In genomic region chr9:69397760-69398452, GRCm38 (mm10) we compare ENCODE assay signal across 7 mouse cellular contexts. TPM values are rescaled to one million over a fixed set of nuclear protein-coding genes. Genes with fewer than 3 reads are reported as not detected.
DNase-seq lines count a peak whose midpoint lies in the region; ATAC-seq lines count a peak whose summit lies in the region.

TSS of gene Ice2 (plus strand) at chr9:69397906.

- peak within 1 kb of the TSS; percentile 70 for H3K4me3 ChIP-seq in limb, embryonic 10.5 days
- peak within 1 kb of the TSS; percentile 61 for H3K4me3 ChIP-seq in midbrain, embryonic 13.5 days (replicated peaks)

- ATAC-seq in granulocyte monocyte progenitor cell, adult 5-6 weeks (replicated peaks; ENCODE audit: poor library complexity, severe bottlenecking) = peak; percentile 86
- ATAC-seq in midbrain, embryonic 13.5 days = peak; percentile 93

- peak within 1 kb of the TSS; percentile 96 for H3K27ac ChIP-seq in limb, embryonic 10.5 days
- H3K27ac ChIP-seq in midbrain, embryonic 13.5 days = peak within 1 kb of the TSS; percentile 90

- peak within 1 kb of the TSS; percentile 80 for H3K9ac ChIP-seq in midbrain, embryonic 13.5 days (replicated peaks)

- under 1% methylated on average over 51 of the region's 53 CpGs for WGBS in limb, embryonic 10.5 days
- WGBS in midbrain, embryonic 13.5 days = under 1% methylated on average over 52 of the region's 53 CpGs

- peak within 1 kb of the TSS; percentile 63 for H3K4me2 ChIP-seq in midbrain, embryonic 13.5 days (replicated peaks)

- no peaks in the 10 kb centered on the region for H3K9me3 ChIP-seq in limb, embryonic 10.5 days (replicated peaks)
- H3K9me3 ChIP-seq in midbrain, embryonic 13.5 days = no peaks in the 10 kb centered on the region

- peaks cover 15% of the 10 kb centered on the region for H3K4me1 ChIP-seq in limb, embryonic 10.5 days
- peaks cover 10% of the 10 kb centered on the region for H3K4me1 ChIP-seq in midbrain, embryonic 13.5 days (replicated peaks)

- peaks cover 9% of the 10 kb centered on the region for H3K36me3 ChIP-seq in limb, embryonic 10.5 days
- no peaks in the 10 kb centered on the region for H3K36me3 ChIP-seq in midbrain, embryonic 13.5 days

- DNase-seq in adrenal gland, postnatal 10 days = peak; percentile 87
- DNase-seq in embryo, embryonic 9.5 days (ENCODE audit: extremely low spot score) = peak; percentile 87
- peak; percentile 72 for DNase-seq in kidney, adult 11 months
- peak; percentile 86 for DNase-seq in limb, embryonic 10.5 days (ENCODE audit: low spot score)
- DNase-seq in spleen, adult 12 weeks (ENCODE audit: low spot score) = peak; percentile 61

- H3K27me3 ChIP-seq in limb, embryonic 10.5 days (ENCODE audit: low read depth, poor library complexity, severe bottlenecking) = no peaks in the 10 kb centered on the region
- no peaks in the 10 kb centered on the region for H3K27me3 ChIP-seq in midbrain, embryonic 13.5 days

RNA-seq across cellular contexts. Expression of gene Ice2, which starts in this region (rescaled TPM):
- total RNA-seq in adrenal gland, postnatal 10 days (2021) = 10 to 100 TPM; 13.2 to 18.0 TPM
- total RNA-seq in granulocyte monocyte progenitor cell, adult 5-6 weeks (2014; fragmentation: Nextera tagmentation) = 27.2 and 27.5 TPM in 2 replicates
- 16.4 and 27.1 TPM in 2 replicates for total RNA-seq in granulocyte monocyte progenitor cell, adult 5-6 weeks (2017)
- polyA plus RNA-seq in limb, embryonic 10.5 days (2016; fragmentation: Nextera tagmentation; extraction: Ambion mirVana) = 22.5 and 25.2 TPM in 2 replicates
- 13.2 and 14.3 TPM in 2 replicates for polyA plus RNA-seq in midbrain, embryonic 13.5 days (2015; fragmentation: Nextera tagmentation; extraction: Ambion mirVana)

Comparison
In these comparisons a context has a peak if more than half of its experiments do, and no peak if none do; other contexts are left out.
1. Peak in every context shown above with its lines: DNase-seq, ATAC-seq, H3K4me3 ChIP-seq and H3K27ac ChIP-seq.